In genomic region chr16:30490791-30491190, GRCm38 (mm10) we compare ENCODE assay signal across 22 mouse cellular contexts. TPM values are rescaled to one million over a fixed set of nuclear protein-coding genes. Genes with fewer than 3 reads are reported as not detected.
DNase-seq lines count a peak whose midpoint lies in the region; ATAC-seq and TF ChIP-seq lines count a peak whose summit lies in the region.
"Had no signal": no experiment of that assay in that cellular context is flagged by ENCODE, and none has a peak within 500 bp of the region (broad histone marks: within the 10 kb centered on the region; RNA-seq: fewer than 3 reads in every experiment).

No protein-coding gene starts in this region.

- no peaks in the 10 kb centered on the region for H3K9me3 ChIP-seq in kidney, postnatal 0 days (replicated peaks; ENCODE audit: low read length)
- H3K9me3 ChIP-seq: embryonic facial prominence, embryonic 13.5 days; forebrain, embryonic 13.5 days; heart, embryonic 10.5 days; hindbrain, embryonic 13.5 days had no signal

- TF ChIP-seq POLR2A in kidney, adult 2 months (IDR thresholded peaks at IDR 0.05; ENCODE audit: low read depth, low read length) = no peak

- no peak overlapping the region for H3K4me3 ChIP-seq in kidney, adult 2 months (ENCODE audit: insufficient read depth, low read depth, low read length)
- H3K4me3 ChIP-seq in kidney, postnatal 0 days (replicated peaks; ENCODE audit: low read depth, low read length) = no peak overlapping the region
- H3K4me3 ChIP-seq: embryonic facial prominence, embryonic 13.5 days; forebrain, embryonic 13.5 days; heart, embryonic 10.5 days; hindbrain, embryonic 13.5 days had no signal

- H3K4me1 ChIP-seq in kidney, adult 2 months (ENCODE audit: control insufficient read depth, insufficient read depth, low read length) = peaks cover 19% of the 10 kb centered on the region
- peaks cover 14% of the 10 kb centered on the region; the same call in 1 of the 2 replicates for H3K4me1 ChIP-seq in kidney, postnatal 0 days (replicated peaks; ENCODE audit: insufficient read depth, low read length)
- H3K4me1 ChIP-seq: forebrain, embryonic 13.5 days had no signal

- H3K27ac ChIP-seq in kidney, adult 2 months (ENCODE audit: insufficient read depth, low read depth, low read length) = no peak overlapping the region; the same call in 1 of the 2 replicates
- peak overlapping the region; percentile 62; the same call in 1 of the 2 replicates for H3K27ac ChIP-seq in kidney, postnatal 0 days
- H3K27ac ChIP-seq: embryonic facial prominence, embryonic 13.5 days; forebrain, embryonic 13.5 days; heart, embryonic 10.5 days; hindbrain, embryonic 13.5 days; hindbrain, postnatal 0 days had no signal

- no peak; the same call in 1 of the 2 replicates for ATAC-seq in kidney, postnatal 0 days (replicated peaks; ENCODE audit: low FRiP score, low read depth)
- ATAC-seq: activated CD4-positive, CD25-positive, alpha-beta regulatory T cell, adult 4 months; forebrain, embryonic 13.5 days; hindbrain, postnatal 0 days; Patski had no signal

- no peak overlapping the region for H3K4me2 ChIP-seq in kidney, postnatal 0 days (ENCODE audit: low read length)
- H3K4me2 ChIP-seq: embryonic facial prominence, embryonic 13.5 days; forebrain, embryonic 13.5 days; hindbrain, embryonic 13.5 days had no signal

- no peaks in the 10 kb centered on the region for H3K27me3 ChIP-seq in kidney, adult 2 months (replicated peaks; ENCODE audit: control insufficient read depth, insufficient read depth, low read length)
- H3K27me3 ChIP-seq in kidney, postnatal 0 days (ENCODE audit: insufficient read depth, low read length) = no peaks in the 10 kb centered on the region
- H3K27me3 ChIP-seq: embryonic facial prominence, embryonic 13.5 days; forebrain, embryonic 13.5 days; hindbrain, embryonic 13.5 days; Patski had no signal

- peak; percentile 51 for DNase-seq in adrenal gland, postnatal 10 days
- no peak for DNase-seq in adrenal gland, postnatal 4 days (ENCODE audit: low spot score in 2 of 2)
- DNase-seq in kidney, adult 2 months = peak; percentile 42
- no peak for DNase-seq in kidney, adult 9 months
- DNase-seq in kidney, postnatal 0 days (ENCODE audit: low spot score) = no peak
- no peak for DNase-seq in kidney, postnatal 14 days
- DNase-seq in retina, postnatal 1 day = peak; percentile 30
- no peak for DNase-seq in cerebellum, adult 18-20 months
- DNase-seq: adrenal gland, postnatal 25 days; cerebellum, adult 9-10 months; cerebellum, postnatal 25 days; gastrocnemius, postnatal 36 days; heart, adult 18-20 months; heart, postnatal 10 days; heart, postnatal 4 days had no signal

- H3K9ac ChIP-seq in kidney, postnatal 0 days (ENCODE audit: low read depth, low read length) = no peak overlapping the region
- H3K9ac ChIP-seq: embryonic facial prominence, embryonic 13.5 days; forebrain, embryonic 13.5 days; hindbrain, embryonic 13.5 days had no signal

- no peak for TF ChIP-seq CTCF in kidney, adult 2 months (conservative IDR thresholded peaks at IDR 0.05; ENCODE audit: insufficient read depth, insufficient read length, low read depth, low read length)
- TF ChIP-seq CTCF in kidney, postnatal 0 days (IDR thresholded peaks at IDR 0.05; ENCODE audit: low read depth) = no peak

- 35% methylated on average over 2 of the region's 2 CpGs for WGBS in kidney, adult 2 months
- 32% methylated on average over 2 of the region's 2 CpGs for WGBS in kidney, postnatal 0 days

- no peaks in the 10 kb centered on the region for H3K36me3 ChIP-seq in kidney, adult 2 months (ENCODE audit: control insufficient read depth, insufficient read depth, low read length)
- no peaks in the 10 kb centered on the region for H3K36me3 ChIP-seq in kidney, postnatal 0 days (ENCODE audit: insufficient read depth, low read length)
- H3K36me3 ChIP-seq: embryonic facial prominence, embryonic 13.5 days; heart, embryonic 10.5 days; hindbrain, embryonic 13.5 days had no signal

RNA-seq across cellular contexts. Expression of gene Tmem44, which starts 59.9 kb away (rescaled TPM):
- 1 to 10 TPM; 6.4 to 9.7 TPM for total RNA-seq in adrenal gland, postnatal 10 days (2021)
- total RNA-seq in adrenal gland, postnatal 4 days (2021) = 10 to 100 TPM; 11.0 to 11.7 TPM
- polyA plus RNA-seq in kidney, adult 2 months (2012; rRNA removed) = 6.7 and 9.4 TPM in 2 replicates
- 13.4 and 13.8 TPM in 2 replicates for polyA plus RNA-seq in kidney, postnatal 0 days (2015; fragmentation: Nextera tagmentation; extraction: Ambion mirVana)

Comparison
In these comparisons a context has a peak if more than half of its experiments do, and no peak if none do; other contexts are left out.
1. DNase-seq: peak in adrenal gland, postnatal 10 days (single experiment), kidney, adult 2 months (single experiment) and retina, postnatal 1 day (single experiment); none in adrenal gland, postnatal 4 days (0 of 2), kidney, adult 9 months (single experiment), kidney, postnatal 0 days (single experiment), kidney, postnatal 14 days (single experiment) and cerebellum, adult 18-20 months (0 of 2).